Mouse (Mus musculus) heart, postnatal 0 days (tissue): Measurements from ENCODE around the gene Cldn14.

ENCODE experiments used
- CTCF ChIP-seq: IDR thresholded peaks from 2 replicates; pipeline ENCODE4 v1.5.1; 2016; ENCODE audit warnings: antibody characterized with exemption, control low read depth, low read depth
- EP300 ChIP-seq: IDR thresholded peaks from 2 replicates; pipeline ENCODE4 v1.6.1; 2016; ENCODE audit warnings: antibody characterized with exemption, low read depth

DNA sequence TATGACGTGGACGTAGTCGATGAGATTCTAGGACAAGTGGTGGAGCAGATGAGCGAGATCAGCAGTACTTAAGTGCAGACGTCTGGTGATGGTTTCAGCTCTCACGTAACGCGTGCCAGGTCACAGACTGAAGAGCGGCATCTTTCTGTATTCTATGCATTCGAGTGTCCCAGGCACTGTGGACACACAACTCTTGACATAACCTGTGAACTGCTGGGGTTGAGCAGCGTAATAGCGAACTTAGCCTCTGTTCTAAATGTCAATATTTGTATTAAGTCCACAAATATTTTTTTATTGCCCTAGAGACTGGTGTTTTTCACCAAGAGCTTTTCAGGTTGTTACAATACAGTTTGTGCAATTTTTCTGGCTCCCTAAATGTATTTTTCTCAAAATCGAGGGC is 133.8 kb downstream of the Cldn14 start:
- no peak for TF ChIP-seq CTCF
- TF ChIP-seq EP300, result no peak
